Mouse (Mus musculus) midbrain, postnatal 0 days (tissue): ENCODE measurements at regions not wholly inside any gene's neighbourhood (a gene's known extent, or its start where the extent isn't known, plus 50 kb on each side); places are given as distances from the start of the nearest gene placed in this dataset.

ENCODE experiments used
- ATAC-seq: fragments of 200-750 bp; cut with Nextera tagmentation; 2 replicates; pipeline ENCODE4 v1.8.0; 2017; ENCODE audit warnings: moderate number of reproducible peaks, mild to moderate bottlenecking, moderate TSS enrichment, moderate library complexity; ENCODE audit not compliant: low FRiP score
- DNase-seq: peaks from one replicate; pipeline ENCODE4 v3.0.0-alpha.2; 2015; ENCODE audit warnings: low spot score
- H3K27ac ChIP-seq: fragments of 300-500 bp; sonication (generic); 2 replicates; pipeline ENCODE4 v1.5.1; 2014; ENCODE audit warnings: low read depth, mild to moderate bottlenecking, low read length, mixed read lengths
- H3K27me3 ChIP-seq: fragments of 300-500 bp; sonication (generic); 2 replicates; pipeline ENCODE4 v1.6.1; 2014; ENCODE audit warnings: low read length, control low read depth, mixed read lengths; ENCODE audit not compliant: insufficient read depth
- H3K36me3 ChIP-seq: fragments of 300-500 bp; sonication (generic); 2 replicates; pipeline ENCODE4 v1.6.1; 2014; ENCODE audit warnings: low read length, control low read depth, mixed read lengths; ENCODE audit not compliant: insufficient read depth
- H3K4me1 ChIP-seq: fragments of 300-500 bp; sonication (generic); 2 replicates; pipeline ENCODE4 v1.6.1; 2014; ENCODE audit warnings: mild to moderate bottlenecking, control low read depth, antibody characterized with exemption, low read length, mixed read lengths; ENCODE audit not compliant: insufficient read depth
- H3K4me2 ChIP-seq: fragments of 300-500 bp; sonication (generic); 2 replicates; pipeline ENCODE4 v1.6.1; 2014; ENCODE audit warnings: low read depth, mild to moderate bottlenecking, low read length, mixed read lengths; ENCODE audit not compliant: poor library complexity, severe bottlenecking
- H3K4me3 ChIP-seq: fragments of 300-500 bp; sonication (generic); 2 replicates; pipeline ENCODE4 v1.5.1; 2014; ENCODE audit warnings: low read depth, mild to moderate bottlenecking, low read length, moderate library complexity
- H3K9ac ChIP-seq: fragments of 300-500 bp; sonication (generic); replicated peaks from 2 replicates; pipeline ENCODE4 v1.6.1; 2014; ENCODE audit warnings: mild to moderate bottlenecking, low read length, moderate library complexity, mixed read lengths; ENCODE audit not compliant: poor library complexity, severe bottlenecking
- H3K9me3 ChIP-seq: fragments of 300-500 bp; sonication (generic); 2 replicates; pipeline ENCODE4 v1.6.1; 2016; ENCODE audit warnings: low read length, control low read depth
- CTCF ChIP-seq: IDR thresholded peaks from 2 replicates; pipeline ENCODE4 v1.5.1; 2016; ENCODE audit warnings: antibody characterized with exemption, mild to moderate bottlenecking
- WGBS: fragments of 180-500 bp; shearing (Covaris S2); extraction: QIAGEN DNeasy Blood & Tissue Kit; methylation state at CpG from one replicate; pipeline ENCODE4 v1.1.7; 2014; 5-methylcytosine and 5-hydroxymethylcytosine counted together

- Histone ChIP-seq H3K9ac (no peak overlapping the region), H3K4me1 (no peaks in the 10 kb centered on the region), H3K4me2 (no peak overlapping the region), H3K27ac (no peak overlapping the region), H3K9me3 (no peaks in the 10 kb centered on the region), H3K36me3 (no peaks in the 10 kb centered on the region), H3K4me3 (no peak overlapping the region), H3K27me3 (no peaks in the 10 kb centered on the region)
- DNase-seq (no peak), ATAC-seq (no peak)
- 81% methylated on average over 1 of the region's 1 CpGs for WGBS
- TF ChIP-seq CTCF: no peak
These were observed 236.9 kb upstream of the Ghitm start for GRCm38 (mm10) chr14:37371972-37372371.

- Histone ChIP-seq H3K4me2 (no peak overlapping the region), H3K27me3 (no peaks in the 10 kb centered on the region), H3K9me3 (no peaks in the 10 kb centered on the region), H3K27ac (no peak overlapping the region), H3K4me3 (no peak overlapping the region), H3K36me3 (no peaks in the 10 kb centered on the region), H3K4me1 (no peaks in the 10 kb centered on the region), H3K9ac (no peak overlapping the region)
- no peak for TF ChIP-seq CTCF
- DNase-seq (no peak), ATAC-seq (no peak)
- WGBS: 80% methylated on average over 3 of the region's 3 CpGs
These were observed 226.8 kb upstream of the Ghitm start for GRCm38 (mm10) chr14:37361896-37362295.

- no peak overlapping the region for H3K4me3 ChIP-seq
- H3K4me1 ChIP-seq: no peaks in the 10 kb centered on the region
- no peak overlapping the region for H3K27ac ChIP-seq
- peak; percentile 74 for ATAC-seq
- 19% methylated on average over 9 of the region's 9 CpGs for WGBS
- H3K4me2 ChIP-seq: no peak overlapping the region
- no peak overlapping the region for H3K9ac ChIP-seq
- peak; percentile 83 for DNase-seq
- peak; percentile 84 for TF ChIP-seq CTCF
- H3K9me3 ChIP-seq: no peaks in the 10 kb centered on the region
- no peaks in the 10 kb centered on the region for H3K27me3 ChIP-seq
- H3K36me3 ChIP-seq: no peaks in the 10 kb centered on the region
These were observed 221.1 kb upstream of the Ghitm start for GRCm38 (mm10) chr14:37355968-37356704.

GRCm38 (mm10) chr14:37323392-37323791, 188.3 kb upstream of the Ghitm start:
- H3K4me1 ChIP-seq: no peaks in the 10 kb centered on the region
- WGBS: 74% methylated on average over 4 of the region's 4 CpGs
- no peak overlapping the region for H3K27ac ChIP-seq
- TF ChIP-seq CTCF: no peak
- no peak for ATAC-seq
- H3K27me3 ChIP-seq: no peaks in the 10 kb centered on the region
- no peaks in the 10 kb centered on the region for H3K36me3 ChIP-seq
- DNase-seq: peak; percentile 14
- H3K4me3 ChIP-seq: no peak overlapping the region
- H3K9me3 ChIP-seq: no peaks in the 10 kb centered on the region
- no peak overlapping the region for H3K4me2 ChIP-seq
- no peak overlapping the region for H3K9ac ChIP-seq

GRCm38 (mm10) chr14:37315239-37315895, 180.3 kb upstream of the Ghitm start:
- H3K4me2 ChIP-seq: no peak overlapping the region
- H3K9me3 ChIP-seq: no peaks in the 10 kb centered on the region
- H3K9ac ChIP-seq: no peak overlapping the region
- TF ChIP-seq CTCF: no peak
- H3K27me3 ChIP-seq: no peaks in the 10 kb centered on the region
- no peaks in the 10 kb centered on the region for H3K4me1 ChIP-seq
- 71% methylated on average over 7 of the region's 7 CpGs for WGBS
- DNase-seq (peak; percentile 64), ATAC-seq (peak; percentile 13; the same call in 1 of the 2 replicates)
- H3K27ac ChIP-seq: no peak overlapping the region
- no peaks in the 10 kb centered on the region for H3K36me3 ChIP-seq
- no peak overlapping the region for H3K4me3 ChIP-seq

GRCm38 (mm10) chr14:37313906-37314305, 178.8 kb upstream of the Ghitm start:
- Histone ChIP-seq H3K4me2 (no peak overlapping the region), H3K9ac (no peak overlapping the region), H3K36me3 (no peaks in the 10 kb centered on the region), H3K27ac (no peak overlapping the region), H3K4me1 (no peaks in the 10 kb centered on the region), H3K27me3 (no peaks in the 10 kb centered on the region), H3K9me3 (no peaks in the 10 kb centered on the region), H3K4me3 (no peak overlapping the region)
- DNase-seq: no peak
- no peak for ATAC-seq
- TF ChIP-seq CTCF: no peak
